Mouse (Mus musculus): ENCODE data around the gene Ppp1r12a.

DNA sequence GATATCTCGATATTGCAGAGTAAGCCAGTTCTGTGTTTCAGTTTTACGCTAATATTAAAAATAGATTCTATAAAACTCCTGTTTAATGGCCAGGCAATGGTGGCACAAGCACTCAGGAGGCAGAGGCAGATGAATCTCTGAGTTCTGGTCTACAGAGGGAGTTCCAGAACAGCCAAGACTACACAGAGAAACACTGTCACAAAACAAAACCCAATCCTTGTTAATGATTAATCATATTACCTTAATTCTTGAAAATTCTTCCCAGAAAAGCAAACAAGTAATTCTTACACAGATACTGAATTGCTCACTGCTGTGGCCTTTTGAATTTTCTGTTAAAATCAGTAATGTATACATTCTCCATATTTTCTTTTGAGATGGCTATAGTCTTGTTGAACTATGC, 37.0 kb downstream of the Ppp1r12a start:
- TF ChIP-seq CHD2 (IDR thresholded peaks at IDR 0.05; ENCODE audit: low read depth, low read length) (no peak), ZC3H11A (IDR thresholded peaks at IDR 0.05; ENCODE audit: borderline replicate concordance, low read depth, low read length) (no peak)
